Mouse (Mus musculus) myocyte (in vitro differentiated cells): Measurements from ENCODE around the gene Tnfrsf13c. TPM values are rescaled to one million over a fixed set of nuclear protein-coding genes. Genes with fewer than 3 reads are reported as not detected.
A peak's percentile ranks its signal among the peaks of the same experiment; 100 is the strongest.

Experiments used
- H3K27me3 ChIP-seq: one replicate; pipeline ENCODE4 v1.6.1; 2011; ENCODE audit not compliant: control insufficient read depth, insufficient read depth, insufficient read length
- H3K36me3 ChIP-seq: one replicate; pipeline ENCODE4 v1.6.1; 2011; ENCODE audit not compliant: control insufficient read depth, insufficient read depth
- H3K4me2 ChIP-seq: one replicate; pipeline ENCODE4 v1.6.1; 2011; ENCODE audit warnings: low read depth, control low read depth
- H3K4me3 ChIP-seq: one replicate; pipeline ENCODE4 v1.5.1; 2011; ENCODE audit warnings: mild to moderate bottlenecking, control low read depth, moderate library complexity
- H3K79me2 ChIP-seq: one replicate; pipeline ENCODE4 v1.6.1; 2011; ENCODE audit not compliant: control insufficient read depth, insufficient read depth
- H3ac ChIP-seq: one replicate; pipeline ENCODE4 v1.6.1; 2011; ENCODE audit not compliant: control insufficient read depth, insufficient read length
- CEBPB ChIP-seq: IDR thresholded peaks from 2 replicates; pipeline ENCODE4 v1.6.1; 2011; ENCODE audit warnings: mild to moderate bottlenecking, moderate library complexity; ENCODE audit not compliant: poor library complexity, insufficient read depth, severe bottlenecking
- E2F4 ChIP-seq: IDR thresholded peaks from one replicate; pipeline ENCODE4 v1.6.1; 2011; ENCODE audit warnings: mild to moderate bottlenecking, control low read depth, moderate library complexity; ENCODE audit not compliant: insufficient read depth
- MAX ChIP-seq: IDR thresholded peaks from one replicate; pipeline ENCODE4 v1.6.1; 2011; ENCODE audit warnings: low read depth, mild to moderate bottlenecking, control low read depth
- MYOD1 ChIP-seq, 3 experiments: IDR thresholded peaks; one replicate each; pipeline ENCODE4 v1.6.1; 2011; ENCODE audit warnings: control low read depth in 2 of 3, low read depth in 2 of 3, mild to moderate bottlenecking in 2 of 3, moderate library complexity in 1 of 3; ENCODE audit not compliant: insufficient read length in 2 of 3, control insufficient read depth in 1 of 3
- MYOG ChIP-seq, 3 experiments: IDR thresholded peaks; one replicate each; pipeline ENCODE4 v1.6.1; 2011; ENCODE audit warnings: control low read depth in 2 of 3, low read depth in 2 of 3, mild to moderate bottlenecking in 2 of 3; ENCODE audit not compliant: insufficient read length in 2 of 3, control insufficient read depth in 1 of 3, insufficient read depth in 1 of 3
- POLR2A ChIP-seq: IDR thresholded peaks from one replicate; pipeline ENCODE4 v1.6.1; 2011; ENCODE audit warnings: low read depth, mild to moderate bottlenecking, control low read depth, moderate library complexity; ENCODE audit not compliant: insufficient read length
- POLR2AphosphoS2 ChIP-seq: IDR thresholded peaks from one replicate; pipeline ENCODE4 v1.6.1; 2011; ENCODE audit warnings: low read depth, control low read depth; ENCODE audit not compliant: insufficient read length
- REST ChIP-seq: IDR thresholded peaks from one replicate; pipeline ENCODE4 v1.6.1; 2011; ENCODE audit warnings: mild to moderate bottlenecking, control low read depth, moderate library complexity; ENCODE audit not compliant: insufficient read depth, insufficient read length
- SRF ChIP-seq: IDR thresholded peaks from one replicate; pipeline ENCODE4 v1.6.1; 2011; ENCODE audit warnings: low read depth; ENCODE audit not compliant: control insufficient read depth, insufficient read length
- TCF12 ChIP-seq: IDR thresholded peaks from one replicate; pipeline ENCODE4 v1.6.1; 2011; ENCODE audit warnings: mild to moderate bottlenecking, control low read depth; ENCODE audit not compliant: poor library complexity, insufficient read depth, severe bottlenecking
- TCF3 ChIP-seq: IDR thresholded peaks from one replicate; pipeline ENCODE4 v1.6.1; 2011; ENCODE audit warnings: low read depth, control low read depth; ENCODE audit not compliant: insufficient read length
- USF1 ChIP-seq: IDR thresholded peaks from one replicate; pipeline ENCODE4 v1.6.1; 2011; ENCODE audit warnings: low read depth, mild to moderate bottlenecking, control low read depth, moderate library complexity
- polyA plus RNA-seq: library from polyadenylated mRNA; unstranded; fragments of >200 nt; fragmentation: generic; extraction: Trizol; gene quantifications from one replicate; pipeline ENCODE4 v1.2.1, GENCODE M21; 2012; ENCODE audit warnings: missing spikeins

Tnfrsf13c gene
- polyA plus RNA-seq, 1 experiment, result 0.14 TPM

- Histone ChIP-seq H3K4me2 (no peak overlapping the region), H3ac (no peak overlapping the region), H3K4me3 (no peak overlapping the region), H3K36me3 (no peaks in the 10 kb centered on the region), H3K79me2 (no peaks in the 10 kb centered on the region), H3K27me3 (no peaks in the 10 kb centered on the region)
- no peak for TF ChIP-seq MYOG (IDR thresholded peaks at IDR 0.05; ENCODE audit: control insufficient read depth in 1 of 3, insufficient read depth in 1 of 3, insufficient read length in 2 of 3, low read depth in 2 of 3)
- TF ChIP-seq POLR2A, result no peak
- TF ChIP-seq POLR2AphosphoS2, result no peak
- TF ChIP-seq CEBPB, result no peak
- no peak for TF ChIP-seq SRF
- TF ChIP-seq E2F4, result no peak
- no peak for TF ChIP-seq MYOD1 (IDR thresholded peaks at IDR 0.05; ENCODE audit: control insufficient read depth in 1 of 3, insufficient read length in 2 of 3, low read depth in 2 of 3)
- TF ChIP-seq MAX, result no peak
- TF ChIP-seq TCF3, result no peak
Observed at GRCm38 (mm10) chr15:82231100-82231499, 6.9 kb upstream of the Tnfrsf13c start.

GRCm38 (mm10) chr15:82230098-82230611 lies 6.0 kb upstream of the Tnfrsf13c start:
- H3K4me2 ChIP-seq, result no peak overlapping the region
- no peaks in the 10 kb centered on the region for H3K36me3 ChIP-seq
- H3K79me2 ChIP-seq, result no peaks in the 10 kb centered on the region
- no peaks in the 10 kb centered on the region for H3K27me3 ChIP-seq
- H3K4me3 ChIP-seq, result no peak overlapping the region
- no peak for TF ChIP-seq CEBPB
- no peak for TF ChIP-seq USF1
- no peak for TF ChIP-seq POLR2AphosphoS2
- no peak for TF ChIP-seq TCF3
- no peak for TF ChIP-seq E2F4
- TF ChIP-seq POLR2A, result no peak
- TF ChIP-seq MAX, result no peak
- TF ChIP-seq SRF, result no peak
- TF ChIP-seq MYOD1 (IDR thresholded peaks at IDR 0.05; ENCODE audit: control insufficient read depth in 1 of 3, insufficient read length in 2 of 3, low read depth in 2 of 3), result no peak
- TF ChIP-seq REST, result no peak
- TF ChIP-seq MYOG (IDR thresholded peaks at IDR 0.05; ENCODE audit: control insufficient read depth in 1 of 3, insufficient read depth in 1 of 3, insufficient read length in 2 of 3, low read depth in 2 of 3), result no peak
- no peak for TF ChIP-seq TCF12
- H3ac ChIP-seq, result no peak overlapping the region

- Histone ChIP-seq H3K4me3 (no peak overlapping the region), H3K27me3 (no peaks in the 10 kb centered on the region), H3K36me3 (no peaks in the 10 kb centered on the region), H3K79me2 (no peaks in the 10 kb centered on the region), H3K4me2 (no peak overlapping the region), H3ac (no peak overlapping the region)
- TF ChIP-seq TCF12, result no peak
Observed at GRCm38 (mm10) chr15:82229542-82230045, 5.4 kb upstream of the Tnfrsf13c start.

- Histone ChIP-seq H3K79me2 (no peaks in the 10 kb centered on the region), H3K4me2 (no peak overlapping the region), H3K27me3 (no peaks in the 10 kb centered on the region), H3K4me3 (no peak overlapping the region), H3ac (no peak overlapping the region), H3K36me3 (no peaks in the 10 kb centered on the region)
- no peak for TF ChIP-seq CEBPB
- TF ChIP-seq E2F4, result no peak
- TF ChIP-seq MYOD1 (IDR thresholded peaks at IDR 0.05; ENCODE audit: control insufficient read depth in 1 of 3, insufficient read length in 2 of 3, low read depth in 2 of 3), result no peak
- TF ChIP-seq TCF12, result no peak
- no peak for TF ChIP-seq SRF
- no peak for TF ChIP-seq MYOG (IDR thresholded peaks at IDR 0.05; ENCODE audit: control insufficient read depth in 1 of 3, insufficient read depth in 1 of 3, insufficient read length in 2 of 3, low read depth in 2 of 3)
- no peak for TF ChIP-seq REST
- TF ChIP-seq POLR2A, result no peak
Observed at GRCm38 (mm10) chr15:82225769-82226168, 1.6 kb upstream of the Tnfrsf13c start.

- no peaks in the 10 kb centered on the region for H3K79me2 ChIP-seq
- no peaks in the 10 kb centered on the region for H3K36me3 ChIP-seq
- H3ac ChIP-seq, result no peak overlapping the region
- H3K4me3 ChIP-seq, result peak overlapping the region; percentile 9
- peak overlapping the region; percentile 54 for H3K4me2 ChIP-seq
- no peak for TF ChIP-seq MAX
- no peak for TF ChIP-seq SRF
- no peak for TF ChIP-seq CEBPB
- TF ChIP-seq TCF12, result no peak
- TF ChIP-seq USF1, result no peak
- TF ChIP-seq POLR2AphosphoS2, result no peak
- no peak for TF ChIP-seq MYOD1 (IDR thresholded peaks at IDR 0.05; ENCODE audit: control insufficient read depth in 1 of 3, insufficient read length in 2 of 3, low read depth in 2 of 3)
- no peak for TF ChIP-seq REST
- H3K27me3 ChIP-seq, result no peaks in the 10 kb centered on the region
Observed at GRCm38 (mm10) chr15:82224602-82225215, 540 bp upstream of the Tnfrsf13c start.
